Mouse (Mus musculus) lung, embryonic 14.5 days (tissue): ENCODE data around the gene Stx6. TPM values are rescaled to one million over a fixed set of nuclear protein-coding genes. Genes with fewer than 3 reads are reported as not detected.
A peak's percentile ranks its signal among the peaks of the same experiment; 100 is the strongest.

ENCODE experiments used
- ATAC-seq: fragments of 200-750 bp; cut with Nextera tagmentation; 2 replicates; pipeline ENCODE4 v1.8.0; 2017; ENCODE audit warnings: mild to moderate bottlenecking, moderate TSS enrichment, moderate library complexity; ENCODE audit not compliant: insufficient read depth
- DNase-seq: peaks from one replicate; pipeline ENCODE4 v3.0.0-alpha.2; 2015
- H3K27ac ChIP-seq: fragments of 300-500 bp; sonication (generic); 2 replicates; pipeline ENCODE4 v1.5.1; 2014; ENCODE audit warnings: low read depth, mild to moderate bottlenecking, moderate library complexity
- H3K27me3 ChIP-seq: fragments of 300-500 bp; sonication (generic); 2 replicates; pipeline ENCODE4 v1.6.1; 2014; ENCODE audit warnings: low read length, control low read depth; ENCODE audit not compliant: insufficient read depth
- H3K36me3 ChIP-seq: fragments of 300-500 bp; sonication (generic); 2 replicates; pipeline ENCODE4 v1.6.1; 2014; ENCODE audit warnings: control low read depth; ENCODE audit not compliant: insufficient read depth
- H3K4me1 ChIP-seq: fragments of 300-500 bp; sonication (generic); 2 replicates; pipeline ENCODE4 v1.6.1; 2014; ENCODE audit warnings: antibody characterized with exemption, control low read depth; ENCODE audit not compliant: insufficient read depth
- H3K4me2 ChIP-seq: fragments of 300-500 bp; sonication (generic); 2 replicates; pipeline ENCODE4 v1.6.1; 2014; ENCODE audit warnings: mild to moderate bottlenecking
- H3K4me3 ChIP-seq: fragments of 300-500 bp; sonication (generic); 2 replicates; pipeline ENCODE4 v1.5.1; 2014; ENCODE audit warnings: low read depth, low read length
- H3K9ac ChIP-seq: fragments of 300-500 bp; sonication (generic); 2 replicates; pipeline ENCODE4 v1.6.1; 2014
- H3K9me3 ChIP-seq: fragments of 300-500 bp; sonication (generic); 2 replicates; pipeline ENCODE4 v1.6.1; 2016; ENCODE audit warnings: low read depth, low read length, control low read depth
- CTCF ChIP-seq: IDR thresholded peaks from 2 replicates; pipeline ENCODE4 v1.5.1; 2016; ENCODE audit warnings: antibody characterized with exemption, low read depth
- WGBS: fragments of 180-500 bp; shearing (Covaris S2); extraction: QIAGEN DNeasy Blood & Tissue Kit; methylation state at CpG from one replicate; pipeline ENCODE4 v1.1.7; 2014; 5-methylcytosine and 5-hydroxymethylcytosine counted together
- polyA plus RNA-seq: library from polyadenylated mRNA; unstranded; fragments of >200 nt; fragmentation: Nextera tagmentation; extraction: Ambion mirVana; gene quantifications from 2 replicates; pipeline ENCODE4 v1.2.1, GENCODE M21; 2014

Gene Stx6
- polyA plus RNA-seq, 1 experiment from 2014 or later: 99.7 TPM

DNA sequence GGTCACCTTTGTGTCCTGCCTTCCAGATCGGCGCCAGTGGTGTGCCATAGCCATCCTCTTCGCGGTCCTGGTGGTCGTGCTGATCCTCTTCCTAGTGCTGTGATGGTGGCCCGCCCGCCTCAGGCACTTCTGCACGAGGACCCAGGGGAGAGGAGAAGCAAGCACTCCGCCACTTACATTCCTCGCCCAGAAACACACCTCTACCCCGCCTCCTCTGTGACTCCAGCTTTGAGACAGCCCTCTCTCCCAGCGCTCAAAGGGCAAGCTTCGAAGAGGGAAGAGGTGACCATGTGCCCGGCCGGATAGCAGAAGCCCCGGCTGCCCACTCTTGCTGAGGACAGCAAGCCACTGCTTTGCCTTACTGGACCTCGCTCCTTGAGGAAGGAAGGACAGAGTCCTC lies 43.4 kb downstream of the Stx6 start:
- no peak for TF ChIP-seq CTCF

DNA sequence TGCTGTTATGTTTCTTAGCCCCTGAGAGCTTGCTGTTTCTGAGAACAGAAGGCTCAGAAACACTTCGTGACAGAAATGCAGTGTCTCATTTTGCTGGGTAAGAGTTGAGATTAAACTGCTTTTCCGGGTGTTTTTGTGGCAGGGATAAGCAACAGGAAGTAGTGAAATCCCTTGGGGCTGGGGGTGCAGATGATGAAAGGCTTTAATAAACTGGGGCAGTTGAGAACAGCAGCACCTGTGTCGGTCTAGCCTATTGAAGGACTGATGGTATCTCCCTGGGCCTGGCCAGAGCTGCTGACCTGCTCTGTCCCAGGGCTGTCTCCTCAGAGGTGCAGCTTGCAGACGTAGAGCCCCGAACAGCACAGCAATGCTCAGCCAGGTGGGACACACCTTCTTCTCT lies 44.0 kb downstream of the Stx6 start:
- TF ChIP-seq CTCF: no peak

More for the DNA sequence above, 43.4 kb downstream of the Stx6 start:
- ATAC-seq (no peak), DNase-seq (peak; percentile 7)
- 69% methylated on average over 17 of the region's 17 CpGs for WGBS
- Histone ChIP-seq H3K4me3 (no peak overlapping the region), H3K27ac (no peak overlapping the region), H3K9ac (no peak overlapping the region), H3K36me3 (peaks cover 48% of the 10 kb centered on the region), H3K9me3 (no peaks in the 10 kb centered on the region), H3K4me2 (no peak overlapping the region), H3K4me1 (peaks cover 8% of the 10 kb centered on the region), H3K27me3 (no peaks in the 10 kb centered on the region)

DNA sequence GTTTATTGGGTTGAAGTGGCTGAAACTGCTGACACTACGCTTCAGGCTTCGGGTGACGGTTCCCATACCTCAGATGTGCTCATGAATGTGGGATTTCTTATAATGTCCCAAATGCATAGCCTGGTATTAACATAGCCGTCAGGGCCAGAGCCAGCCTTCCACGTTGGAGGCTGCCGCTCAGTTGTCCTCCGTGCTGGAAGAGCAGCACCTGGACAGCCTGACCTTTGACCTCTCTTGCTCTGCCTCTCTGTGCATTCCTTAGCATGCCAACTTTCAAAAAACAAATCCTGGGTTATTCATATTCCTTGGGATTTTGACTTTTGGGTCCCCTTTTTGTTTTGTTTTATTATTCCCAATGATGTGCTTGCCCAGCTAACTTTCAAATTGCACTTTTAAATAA lies 44.6 kb downstream of the Stx6 start:
- 79% methylated on average over 7 of the region's 7 CpGs for WGBS
- TF ChIP-seq CTCF: no peak
- Histone ChIP-seq H3K36me3 (peaks cover 54% of the 10 kb centered on the region), H3K4me2 (no peak overlapping the region), H3K27ac (no peak overlapping the region), H3K4me1 (peaks cover 8% of the 10 kb centered on the region), H3K4me3 (no peak overlapping the region), H3K27me3 (no peaks in the 10 kb centered on the region), H3K9ac (no peak overlapping the region), H3K9me3 (no peaks in the 10 kb centered on the region)
- DNase-seq: no peak
- ATAC-seq: no peak

More for the DNA sequence above, 44.0 kb downstream of the Stx6 start:
- Histone ChIP-seq H3K4me3 (no peak overlapping the region), H3K9me3 (no peaks in the 10 kb centered on the region), H3K27me3 (no peaks in the 10 kb centered on the region), H3K4me2 (no peak overlapping the region), H3K4me1 (peaks cover 8% of the 10 kb centered on the region), H3K36me3 (peaks cover 53% of the 10 kb centered on the region), H3K27ac (no peak overlapping the region), H3K9ac (no peak overlapping the region)
- DNase-seq (no peak), ATAC-seq (no peak)
- 79% methylated on average over 5 of the region's 5 CpGs for WGBS

DNA sequence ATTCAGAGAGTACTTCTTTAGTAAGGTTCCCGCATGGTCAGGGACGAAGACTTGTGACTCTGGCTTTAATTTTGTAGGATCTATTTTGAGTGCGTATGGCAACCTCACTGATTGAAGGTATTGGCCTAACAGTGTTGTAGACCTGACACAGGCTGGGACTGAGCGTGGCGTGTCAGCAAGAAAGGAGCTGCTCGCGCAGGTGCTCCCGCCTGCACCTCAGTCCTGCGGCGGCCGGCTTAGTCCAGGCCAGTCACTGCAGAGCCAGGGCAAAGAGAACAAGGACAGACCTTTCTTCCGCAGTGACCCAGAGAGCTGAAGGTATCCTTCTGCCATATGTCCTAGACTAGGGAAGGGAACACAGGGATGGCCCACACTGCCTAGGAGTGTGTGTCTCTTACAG lies 45.4 kb downstream of the Stx6 start:
- Histone ChIP-seq H3K36me3 (peaks cover 48% of the 10 kb centered on the region), H3K9ac (no peak overlapping the region), H3K27me3 (no peaks in the 10 kb centered on the region), H3K4me2 (no peak overlapping the region), H3K4me1 (peaks cover 8% of the 10 kb centered on the region), H3K4me3 (no peak overlapping the region), H3K27ac (no peak overlapping the region), H3K9me3 (no peaks in the 10 kb centered on the region)
- TF ChIP-seq CTCF: no peak
- WGBS: 92% methylated on average over 12 of the region's 12 CpGs
- ATAC-seq (no peak), DNase-seq (no peak)

DNA sequence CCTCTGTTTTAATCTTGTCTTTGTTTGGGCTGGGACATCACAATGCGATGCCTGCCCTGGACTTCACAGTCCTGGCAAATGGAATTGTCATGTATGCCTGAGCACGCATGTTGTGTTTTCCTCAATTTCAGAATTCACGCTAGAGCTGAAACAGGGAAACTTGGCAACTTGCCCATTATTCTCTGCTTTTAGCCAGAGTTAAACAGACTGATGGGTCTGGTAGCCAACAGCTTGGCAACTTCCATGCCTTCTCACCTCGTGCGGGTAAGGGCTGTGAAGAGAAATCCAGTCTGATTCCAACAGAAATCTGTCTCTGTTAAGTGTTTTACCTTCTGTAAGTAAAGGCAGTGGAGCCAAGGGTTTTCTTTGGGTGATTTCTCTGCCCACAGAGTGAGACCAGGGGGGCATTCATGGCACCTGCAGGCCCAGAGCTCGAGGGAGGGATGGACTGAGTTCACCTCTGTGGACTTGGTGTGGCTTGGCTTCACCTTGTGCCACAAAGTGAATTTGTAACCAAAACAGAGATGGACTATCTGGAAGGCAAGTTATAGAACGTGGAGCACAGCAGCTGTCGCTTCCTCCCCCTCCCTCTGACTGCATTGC lies 46.1 kb downstream of the Stx6 start:
- peaks cover 8% of the 10 kb centered on the region for H3K4me1 ChIP-seq
- H3K4me2 ChIP-seq: no peak overlapping the region
- 56% methylated on average over 8 of the region's 8 CpGs for WGBS
- H3K27me3 ChIP-seq: no peaks in the 10 kb centered on the region
- no peak overlapping the region for H3K27ac ChIP-seq
- H3K4me3 ChIP-seq: no peak overlapping the region
- H3K9ac ChIP-seq: no peak overlapping the region
- DNase-seq (peak; percentile 81), ATAC-seq (no peak)
- H3K9me3 ChIP-seq: no peaks in the 10 kb centered on the region
- TF ChIP-seq CTCF: no peak
- H3K36me3 ChIP-seq: peaks cover 42% of the 10 kb centered on the region

DNA sequence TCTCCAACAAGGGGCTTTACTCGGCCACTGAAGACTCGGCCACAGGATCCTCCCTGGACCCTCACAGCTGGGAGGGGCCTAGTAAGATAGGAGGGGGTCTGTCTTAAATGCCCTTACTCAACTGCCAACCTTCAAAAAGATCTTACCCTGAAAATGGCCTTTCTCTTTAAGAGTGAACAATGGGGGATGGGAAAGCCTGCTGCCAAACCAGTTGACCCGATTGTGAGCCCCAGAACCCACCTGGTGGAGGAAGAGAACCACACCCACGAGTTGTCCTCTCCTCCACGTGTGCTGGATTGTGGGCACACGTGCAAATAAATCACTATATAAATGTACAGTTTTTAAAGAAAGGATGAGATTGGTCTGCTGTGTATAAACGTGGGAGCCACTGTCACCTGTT lies 46.8 kb downstream of the Stx6 start:
- no peak overlapping the region for H3K4me2 ChIP-seq
- H3K4me1 ChIP-seq: peaks cover 12% of the 10 kb centered on the region
- H3K4me3 ChIP-seq: no peak overlapping the region
- peak overlapping the region; percentile 4; the same call in 1 of the 2 replicates for H3K27ac ChIP-seq
- no peaks in the 10 kb centered on the region for H3K9me3 ChIP-seq
- no peak for DNase-seq
- H3K27me3 ChIP-seq: no peaks in the 10 kb centered on the region
- H3K9ac ChIP-seq: no peak overlapping the region
- 0 out of 2 replicates have a peak, but pooled peaks have one; percentile 2 for TF ChIP-seq CTCF
- 41% methylated on average over 7 of the region's 7 CpGs for WGBS
- peaks cover 36% of the 10 kb centered on the region for H3K36me3 ChIP-seq
- no peak for ATAC-seq

DNA sequence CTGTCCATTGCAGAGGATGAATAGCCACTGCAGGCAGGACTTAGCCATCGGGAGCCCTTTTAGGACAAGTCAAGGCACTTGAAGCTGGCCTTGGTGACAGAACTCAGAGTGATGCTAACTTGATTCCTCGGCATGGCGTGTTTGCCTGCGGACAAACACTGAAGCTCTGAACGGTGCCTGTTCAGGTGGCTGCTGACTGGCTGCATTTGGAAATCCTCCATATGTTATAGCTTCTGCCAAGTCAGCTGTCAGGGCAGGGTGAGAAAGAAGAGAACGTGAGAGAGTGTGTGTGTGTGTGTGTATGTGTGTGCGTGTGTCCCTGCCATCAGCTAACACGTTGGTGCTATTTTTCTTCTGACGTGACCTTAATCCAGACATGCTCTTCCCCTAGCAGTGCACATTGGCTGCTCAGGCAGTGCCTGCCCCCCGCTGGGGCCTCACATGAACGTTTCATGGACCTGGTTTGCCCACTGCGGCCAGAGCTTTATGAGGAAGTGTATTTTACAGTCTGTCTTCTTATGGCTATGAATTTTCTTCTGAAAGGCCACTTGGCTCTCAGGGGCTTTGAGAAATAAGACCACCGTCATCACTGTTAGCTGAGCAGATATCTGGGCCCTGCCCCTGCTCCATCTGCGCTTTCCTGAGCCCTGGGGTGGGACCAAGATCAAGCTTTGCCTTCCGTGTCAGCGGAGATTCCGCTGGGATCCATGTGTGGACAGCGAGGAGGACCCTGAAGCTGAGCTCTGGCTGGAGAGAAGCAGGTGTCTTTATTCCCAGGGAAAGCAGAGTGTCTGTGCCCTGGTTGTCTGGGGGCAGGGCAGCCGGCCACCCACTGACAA lies 47.5 kb downstream of the Stx6 start:
- peaks cover 13% of the 10 kb centered on the region for H3K4me1 ChIP-seq
- 49% methylated on average over 19 of the region's 19 CpGs for WGBS
- no peak for TF ChIP-seq CTCF
- H3K27me3 ChIP-seq: no peaks in the 10 kb centered on the region
- no peak overlapping the region for H3K9ac ChIP-seq
- H3K4me3 ChIP-seq: no peak overlapping the region
- H3K27ac ChIP-seq: peak overlapping the region; percentile 10; the same call in 1 of the 2 replicates
- peaks cover 29% of the 10 kb centered on the region for H3K36me3 ChIP-seq
- no peaks in the 10 kb centered on the region for H3K9me3 ChIP-seq
- ATAC-seq (peak; percentile 35; the same call in 1 of the 2 replicates), DNase-seq (peak; percentile 62)
- no peak overlapping the region for H3K4me2 ChIP-seq
